Mouse (Mus musculus) stomach, postnatal 0 days (tissue): ENCODE data around the gene Il9r.

Experiments
- CTCF ChIP-seq: IDR thresholded peaks from 2 replicates; pipeline ENCODE4 v1.5.1; 2016; ENCODE audit warnings: antibody characterized with exemption, low read depth, mild to moderate bottlenecking, moderate library complexity
- EP300 ChIP-seq: optimal IDR thresholded peaks from 2 replicates; pipeline ENCODE3; 2016; ENCODE audit warnings: antibody characterized with exemption

GRCm38 (mm10) chr11:32244617-32245016 is 44.5 kb upstream of the Il9r start:
- TF ChIP-seq CTCF (no peak), EP300 (no peak)
